Mouse (Mus musculus): ENCODE measurements at regions not wholly inside any gene's neighbourhood (a gene's known extent, or its start where the extent isn't known, plus 50 kb on each side); places are given as distances from the start of the nearest gene placed in this dataset.

- Histone ChIP-seq H3K4me3 (ENCODE audit: low read depth, low read length) (no peak overlapping the region), H3K27me3 (replicated peaks; ENCODE audit: control insufficient read depth, insufficient read depth, low read length) (no peaks in the 10 kb centered on the region), H3K36me3 (ENCODE audit: control insufficient read depth, insufficient read depth) (no peaks in the 10 kb centered on the region), H3K27ac (ENCODE audit: low read depth, low read length) (no peak overlapping the region), H3K4me2 (replicated peaks; ENCODE audit: low read depth) (no peak overlapping the region), H3K4me1 (replicated peaks; ENCODE audit: control insufficient read depth, insufficient read depth, low read length) (no peaks in the 10 kb centered on the region), H3K9ac (ENCODE audit: low read depth, low read length) (no peak overlapping the region), H3K9me3 (ENCODE audit: control insufficient read depth) (no peaks in the 10 kb centered on the region)
- ATAC-seq, result no peak
- WGBS, result 91% methylated on average over 6 of the region's 6 CpGs
- no peak for TF ChIP-seq CTCF (IDR thresholded peaks at IDR 0.05; ENCODE audit: low read depth)
These were observed 63.9 kb upstream of the Ptgfrn start for GRCm38 (mm10) chr3:101173954-101174353.

- Histone ChIP-seq H3K4me1 (replicated peaks; ENCODE audit: control insufficient read depth, insufficient read depth, low read length) (no peaks in the 10 kb centered on the region), H3K4me3 (ENCODE audit: low read depth, low read length) (no peak overlapping the region), H3K4me2 (replicated peaks; ENCODE audit: low read depth) (no peak overlapping the region), H3K27ac (ENCODE audit: low read depth, low read length) (no peak overlapping the region), H3K27me3 (replicated peaks; ENCODE audit: control insufficient read depth, insufficient read depth, low read length) (no peaks in the 10 kb centered on the region), H3K9ac (ENCODE audit: low read depth, low read length) (no peak overlapping the region), H3K9me3 (ENCODE audit: control insufficient read depth) (no peaks in the 10 kb centered on the region), H3K36me3 (ENCODE audit: control insufficient read depth, insufficient read depth) (no peaks in the 10 kb centered on the region)
- no peak for TF ChIP-seq CTCF (IDR thresholded peaks at IDR 0.05; ENCODE audit: low read depth)
- no peak for ATAC-seq
- 77% methylated on average over 15 of the region's 15 CpGs for WGBS
These were observed 60.2 kb upstream of the Ptgfrn start for GRCm38 (mm10) chr3:101170037-101171019.

- H3K27ac ChIP-seq (ENCODE audit: low read depth, low read length), result no peak overlapping the region
- no peaks in the 10 kb centered on the region for H3K4me1 ChIP-seq (replicated peaks; ENCODE audit: control insufficient read depth, insufficient read depth, low read length)
- no peak overlapping the region for H3K9ac ChIP-seq (ENCODE audit: low read depth, low read length)
- H3K9me3 ChIP-seq (ENCODE audit: control insufficient read depth), result no peaks in the 10 kb centered on the region
- no peak overlapping the region for H3K4me2 ChIP-seq (replicated peaks; ENCODE audit: low read depth)
- no peaks in the 10 kb centered on the region for H3K27me3 ChIP-seq (replicated peaks; ENCODE audit: control insufficient read depth, insufficient read depth, low read length)
- H3K4me3 ChIP-seq (ENCODE audit: low read depth, low read length), result no peak overlapping the region
- H3K36me3 ChIP-seq (ENCODE audit: control insufficient read depth, insufficient read depth), result no peaks in the 10 kb centered on the region
- WGBS, result 75% methylated on average over 1 of the region's 1 CpGs
- no peak for ATAC-seq
- TF ChIP-seq CTCF (IDR thresholded peaks at IDR 0.05; ENCODE audit: low read depth), result no peak
These were observed 56.9 kb upstream of the Ptgfrn start for GRCm38 (mm10) chr3:101167026-101167425.

- no peak for ATAC-seq
- H3K27ac ChIP-seq (ENCODE audit: low read depth, low read length), result no peak overlapping the region
- H3K4me1 ChIP-seq (replicated peaks; ENCODE audit: control insufficient read depth, insufficient read depth, low read length), result no peaks in the 10 kb centered on the region
- TF ChIP-seq CTCF (IDR thresholded peaks at IDR 0.05; ENCODE audit: low read depth), result no peak
- no peaks in the 10 kb centered on the region for H3K9me3 ChIP-seq (ENCODE audit: control insufficient read depth)
- no peaks in the 10 kb centered on the region for H3K36me3 ChIP-seq (ENCODE audit: control insufficient read depth, insufficient read depth)
- H3K27me3 ChIP-seq (replicated peaks; ENCODE audit: control insufficient read depth, insufficient read depth, low read length), result no peaks in the 10 kb centered on the region
- 94% methylated on average over 7 of the region's 7 CpGs for WGBS
- H3K4me3 ChIP-seq (ENCODE audit: low read depth, low read length), result no peak overlapping the region
- no peak overlapping the region for H3K9ac ChIP-seq (ENCODE audit: low read depth, low read length)
- H3K4me2 ChIP-seq (replicated peaks; ENCODE audit: low read depth), result no peak overlapping the region
These were observed 56.5 kb upstream of the Ptgfrn start for GRCm38 (mm10) chr3:101166580-101166979.

DNA sequence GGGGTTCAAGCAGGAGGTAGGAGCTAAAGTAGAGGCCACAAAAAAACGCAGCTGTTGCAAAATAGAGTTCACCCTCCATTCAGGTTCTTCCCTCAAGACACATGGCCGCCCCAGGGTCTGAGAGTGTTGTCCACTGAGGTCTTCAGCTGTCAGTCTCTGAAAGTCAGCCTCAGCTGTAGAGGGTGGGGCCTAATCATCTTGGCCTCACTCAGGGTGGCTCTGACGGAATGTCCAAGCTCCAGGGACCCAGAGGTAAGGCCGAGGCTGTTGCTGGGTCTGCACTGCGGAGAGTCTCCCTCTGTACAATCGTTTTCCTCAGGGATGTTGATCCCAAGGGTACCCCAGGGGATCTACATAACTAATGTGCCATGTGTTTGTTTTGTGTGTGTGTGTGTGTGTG is 55.2 kb upstream of the Ptgfrn start:
- no peaks in the 10 kb centered on the region for H3K36me3 ChIP-seq (ENCODE audit: control insufficient read depth, insufficient read depth)
- no peaks in the 10 kb centered on the region for H3K9me3 ChIP-seq (ENCODE audit: control insufficient read depth)
- no peaks in the 10 kb centered on the region for H3K4me1 ChIP-seq (replicated peaks; ENCODE audit: control insufficient read depth, insufficient read depth, low read length)
- no peaks in the 10 kb centered on the region for H3K27me3 ChIP-seq (replicated peaks; ENCODE audit: control insufficient read depth, insufficient read depth, low read length)
- 43% methylated on average over 6 of the region's 6 CpGs for WGBS
- H3K4me2 ChIP-seq (replicated peaks; ENCODE audit: low read depth), result no peak overlapping the region
- H3K9ac ChIP-seq (ENCODE audit: low read depth, low read length), result no peak overlapping the region
- no peak overlapping the region for H3K27ac ChIP-seq (ENCODE audit: low read depth, low read length)
- H3K4me3 ChIP-seq (ENCODE audit: low read depth, low read length), result no peak overlapping the region
- TF ChIP-seq CTCF (IDR thresholded peaks at IDR 0.05; ENCODE audit: low read depth), result no peak
- no peak for ATAC-seq

DNA sequence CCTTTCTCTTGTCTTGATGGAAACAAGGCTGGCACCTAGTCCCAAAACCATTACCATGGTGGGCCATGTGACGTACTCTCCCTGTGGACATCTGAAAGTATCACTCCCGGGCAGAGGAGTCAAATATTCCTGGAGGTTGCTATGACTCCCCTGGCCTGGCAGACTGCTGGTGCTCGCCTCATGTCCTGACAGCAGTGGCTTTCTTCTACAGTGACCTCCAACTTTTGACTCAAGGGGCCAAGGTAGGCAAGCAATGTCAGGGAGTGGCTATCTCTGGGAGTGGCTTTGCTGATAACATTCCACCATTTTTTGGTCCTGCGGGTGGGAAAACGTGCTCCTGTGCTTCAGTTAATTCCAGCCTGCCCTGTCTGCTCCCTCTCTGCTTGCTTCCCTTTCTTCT is 54.7 kb upstream of the Ptgfrn start:
- Histone ChIP-seq H3K27me3 (replicated peaks; ENCODE audit: control insufficient read depth, insufficient read depth, low read length) (no peaks in the 10 kb centered on the region), H3K4me1 (replicated peaks; ENCODE audit: control insufficient read depth, insufficient read depth, low read length) (no peaks in the 10 kb centered on the region), H3K9me3 (ENCODE audit: control insufficient read depth) (no peaks in the 10 kb centered on the region), H3K36me3 (ENCODE audit: control insufficient read depth, insufficient read depth) (no peaks in the 10 kb centered on the region), H3K4me2 (replicated peaks; ENCODE audit: low read depth) (no peak overlapping the region), H3K4me3 (ENCODE audit: low read depth, low read length) (no peak overlapping the region), H3K9ac (ENCODE audit: low read depth, low read length) (no peak overlapping the region), H3K27ac (ENCODE audit: low read depth, low read length) (no peak overlapping the region)
- ATAC-seq, result no peak
- no peak for TF ChIP-seq CTCF (IDR thresholded peaks at IDR 0.05; ENCODE audit: low read depth)
- WGBS, result 58% methylated on average over 5 of the region's 5 CpGs
